Mouse (Mus musculus) kidney, adult 2 months (tissue): ENCODE data around the gene Gpc6.

Experiments
- CTCF ChIP-seq: fragments of 200-500 bp; conservative IDR thresholded peaks from 2 replicates; pipeline ENCODE4 v1.5.1; 2011; ENCODE audit warnings: low read depth, mild to moderate bottlenecking, control low read depth, low read length, moderate library complexity, mixed read lengths; ENCODE audit not compliant: insufficient read depth, insufficient read length
- POLR2A ChIP-seq: fragments of 200-500 bp; IDR thresholded peaks from one replicate; pipeline ENCODE4 v1.6.1; 2011; ENCODE audit warnings: low read depth, low read length, control low read depth

- TF ChIP-seq POLR2A (no peak), CTCF (0 out of 2 replicates have a peak, but pooled peaks have one; percentile 9)
Measured at GRCm38 (mm10) chr14:117879313-117879712, 954.2 kb downstream of the Gpc6 start.
